In genomic region chr3:156838550-156838949, GRCm38 (mm10) we compare ENCODE assay signal across 17 mouse cellular contexts.
"Had no signal": no experiment of that assay in that cellular context is flagged by ENCODE, and none has a peak within 500 bp of the region (broad histone marks: within the 10 kb centered on the region; RNA-seq: fewer than 3 reads in every experiment).

No protein-coding gene starts in this region.

- ATAC-seq: intestine, embryonic 16.5 days; liver, postnatal 0 days; lung, postnatal 0 days; midbrain, embryonic 15.5 days had no signal

- H3K4me3 ChIP-seq: limb, embryonic 12.5 days; limb, embryonic 15.5 days; midbrain, embryonic 12.5 days; midbrain, embryonic 15.5 days; myocyte had no signal

- DNase-seq: left cerebral cortex, postnatal 4 days; liver, postnatal 0 days; lung, embryonic 14.5 days; right cerebral cortex, postnatal 14 days; right cerebral cortex, postnatal 4 days; thymus, adult 18-20 months; thymus, postnatal 36 days had no signal

- H3K27ac ChIP-seq: limb, embryonic 12.5 days; limb, embryonic 15.5 days; liver, embryonic 14.5 days; macrophage; midbrain, embryonic 12.5 days; midbrain, embryonic 15.5 days had no signal

- H3K4me1 ChIP-seq: limb, embryonic 12.5 days; limb, embryonic 15.5 days; midbrain, embryonic 12.5 days had no signal

- H3K9ac ChIP-seq: limb, embryonic 12.5 days; limb, embryonic 15.5 days; liver, embryonic 14.5 days; liver, postnatal 0 days; lung, embryonic 14.5 days; midbrain, embryonic 12.5 days; midbrain, embryonic 15.5 days had no signal

- H3K36me3 ChIP-seq: limb, embryonic 12.5 days; limb, embryonic 15.5 days; midbrain, embryonic 12.5 days; midbrain, embryonic 15.5 days had no signal

- H3K4me2 ChIP-seq: limb, embryonic 12.5 days; limb, embryonic 15.5 days; liver, embryonic 11.5 days; lung, embryonic 14.5 days; midbrain, embryonic 12.5 days; midbrain, embryonic 15.5 days had no signal

- H3K27me3 ChIP-seq: limb, embryonic 12.5 days; limb, embryonic 15.5 days; midbrain, embryonic 12.5 days; midbrain, embryonic 15.5 days had no signal

- H3K9me3 ChIP-seq: limb, embryonic 12.5 days; limb, embryonic 15.5 days; midbrain, embryonic 12.5 days; midbrain, embryonic 15.5 days had no signal
